Mouse (Mus musculus): ENCODE measurements around the gene Psmb7.

The Psmb7 gene

DNA sequence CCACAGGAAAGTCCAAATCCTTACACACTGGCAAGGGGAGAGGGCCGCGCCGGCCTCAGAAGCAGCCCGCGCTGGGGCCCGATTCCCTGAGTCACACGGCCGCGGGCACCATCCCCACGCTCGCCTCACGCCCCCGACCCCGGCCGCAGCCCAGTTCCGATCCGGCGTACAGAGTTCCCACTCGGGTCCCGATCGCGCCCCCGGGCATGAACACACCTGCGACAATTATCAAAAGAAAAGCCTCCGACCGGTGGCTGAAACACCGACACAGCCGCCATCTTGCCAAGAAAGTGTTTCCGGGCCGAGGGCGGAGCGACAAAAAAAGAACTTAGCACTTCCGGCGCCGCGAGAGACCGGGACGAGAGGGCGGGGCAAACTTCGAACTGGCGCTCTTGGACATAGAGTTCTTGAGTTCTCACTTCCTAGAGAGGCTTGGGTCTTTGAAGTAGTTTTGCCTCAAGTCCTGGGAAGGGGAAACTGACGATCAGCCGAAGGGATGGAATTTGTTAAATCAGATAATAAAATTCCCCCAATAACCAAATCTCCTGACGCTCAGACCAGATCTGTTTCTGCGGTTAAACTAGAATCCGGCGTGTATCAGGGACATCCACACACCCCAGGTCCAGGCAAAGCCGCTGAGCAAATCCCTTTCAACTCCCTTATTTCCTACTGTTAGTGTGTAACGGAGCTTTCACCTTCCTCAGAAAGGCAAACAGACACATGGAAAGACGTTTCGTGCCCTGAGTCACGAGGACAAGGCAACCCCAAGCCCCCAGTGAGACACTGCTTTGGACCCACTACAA is at the start of gene Psmb7:
Gene Psmb7 (minus strand): TSS at position 463 of the 803 bp plus-strand sequence.
- DNase-seq (ENCODE audit: low spot score in 2 of 2) = peak; percentile 87 to 89

DNA sequence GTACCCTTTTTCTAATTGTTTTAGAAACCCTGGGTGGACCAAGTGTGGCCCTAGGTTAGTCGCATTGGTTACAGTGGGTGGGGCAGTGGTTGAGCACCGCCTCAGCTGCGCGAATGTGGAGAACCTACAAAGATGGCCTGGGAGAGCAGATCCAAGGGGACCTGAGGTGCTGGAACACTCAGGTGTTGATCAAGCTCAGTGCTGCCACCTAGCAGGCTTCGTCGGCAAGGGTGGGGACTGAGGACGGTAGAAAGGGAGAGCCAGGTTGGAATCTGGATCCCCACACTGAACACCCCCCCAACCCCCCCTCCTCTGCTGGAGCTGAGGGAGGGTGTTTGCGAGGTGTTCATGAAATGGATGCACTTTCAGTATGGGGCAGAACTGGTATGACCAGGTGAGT is 47.7 kb upstream of the Psmb7 start:
- DNase-seq (ENCODE audit: low spot score in 2 of 2) = peak; percentile 22 to 30

DNA sequence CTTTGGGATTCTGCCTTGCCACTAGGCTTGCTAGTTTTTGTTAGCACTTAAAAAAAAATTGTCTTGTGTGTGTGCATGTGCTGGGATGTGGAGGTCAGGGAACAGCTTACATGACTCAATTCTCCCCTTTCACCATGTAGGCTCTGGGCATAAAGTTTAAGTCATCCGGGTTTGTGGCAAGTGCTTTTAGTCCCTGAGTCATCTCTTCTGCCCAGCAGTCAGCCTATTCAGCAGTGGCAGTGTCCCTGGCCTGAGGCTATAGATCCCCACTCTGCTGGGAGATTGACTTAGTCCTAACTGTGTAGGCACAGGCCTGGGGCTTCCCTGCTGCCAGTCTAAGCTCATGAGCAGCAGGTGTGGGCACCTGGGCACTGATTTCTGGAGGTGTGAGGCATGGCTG is 46.0 kb upstream of the Psmb7 start:
- no peak for DNase-seq (ENCODE audit: low spot score in 2 of 2)

DNA sequence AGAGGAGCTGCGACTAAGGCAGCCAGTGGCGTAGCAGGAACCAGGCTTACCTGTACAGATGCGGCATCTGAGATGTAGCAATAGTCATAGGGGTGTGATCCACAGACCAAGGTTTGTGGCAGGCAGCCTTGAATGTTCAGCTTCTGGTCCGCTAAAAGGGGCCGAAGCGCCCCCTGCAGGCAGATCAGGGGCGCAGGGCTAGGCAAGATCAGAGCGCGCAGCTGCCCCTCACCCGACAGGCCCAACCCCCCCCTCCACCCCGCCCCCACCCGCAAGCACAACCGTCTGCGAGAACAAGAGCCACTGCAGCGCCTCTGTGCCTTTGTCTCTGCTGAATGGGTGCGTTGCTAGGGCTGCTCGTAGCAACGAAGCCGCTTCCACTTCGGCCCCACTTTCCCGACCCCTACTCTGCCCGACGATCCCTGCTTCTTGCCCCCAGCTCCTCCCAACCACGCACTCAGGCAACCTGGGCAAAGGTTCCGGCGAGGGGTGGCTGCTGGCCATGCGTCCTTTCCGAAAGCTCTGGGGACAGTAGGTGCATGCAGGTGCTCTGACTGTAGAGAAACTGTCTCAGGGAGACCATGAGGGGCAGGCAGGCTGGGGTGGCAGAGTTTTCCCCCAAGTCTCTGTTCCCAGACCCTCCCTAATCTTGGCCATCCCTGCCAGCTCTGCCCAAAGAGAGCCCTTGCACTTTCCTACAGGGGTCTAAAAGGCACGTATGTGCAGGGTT is 45.1 kb upstream of the Psmb7 start:
- peak; percentile 37 for DNase-seq (ENCODE audit: low spot score in 2 of 2)

DNA sequence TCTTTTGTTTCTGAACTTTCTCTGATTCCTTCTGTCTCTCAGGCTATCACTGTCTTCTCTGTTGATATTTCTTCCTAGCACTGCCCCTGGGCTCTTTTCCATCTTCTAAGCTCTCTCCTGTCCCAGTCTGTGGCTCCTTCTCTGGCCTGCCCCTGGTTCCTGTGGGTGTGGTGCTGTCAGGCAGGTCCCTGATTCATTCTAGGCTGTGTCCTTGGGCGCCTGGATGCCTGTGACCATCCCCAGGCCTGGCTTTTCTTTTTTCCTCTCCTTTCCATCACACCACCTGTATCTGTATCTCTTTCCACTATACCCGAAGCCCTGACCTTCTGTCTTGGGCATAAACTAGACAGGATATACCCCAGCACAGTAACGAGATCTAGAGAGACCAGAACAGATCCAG is 41.9 kb upstream of the Psmb7 start:
- no peak for DNase-seq (ENCODE audit: low spot score in 2 of 2)

DNA sequence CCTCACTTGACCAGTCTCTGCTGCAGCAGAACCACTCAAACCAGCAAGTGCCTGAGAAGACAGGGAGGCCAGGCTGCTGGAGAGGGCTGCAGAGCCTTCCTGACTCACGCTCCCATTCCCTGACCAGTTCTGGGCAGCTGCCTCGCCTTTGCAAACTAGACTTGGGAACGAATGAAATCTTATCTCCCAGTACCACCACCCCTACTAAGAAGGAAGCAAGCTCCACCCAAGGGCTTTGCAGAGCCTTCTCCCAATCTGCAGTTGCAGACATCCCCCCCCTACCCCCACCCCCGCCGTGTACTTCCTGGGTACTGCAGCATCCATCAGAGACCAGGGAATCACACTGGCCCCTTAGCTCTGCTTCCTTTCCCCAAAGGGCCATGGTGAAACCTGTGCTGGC is 39.2 kb upstream of the Psmb7 start:
- no peak for DNase-seq (ENCODE audit: low spot score in 2 of 2)

DNA sequence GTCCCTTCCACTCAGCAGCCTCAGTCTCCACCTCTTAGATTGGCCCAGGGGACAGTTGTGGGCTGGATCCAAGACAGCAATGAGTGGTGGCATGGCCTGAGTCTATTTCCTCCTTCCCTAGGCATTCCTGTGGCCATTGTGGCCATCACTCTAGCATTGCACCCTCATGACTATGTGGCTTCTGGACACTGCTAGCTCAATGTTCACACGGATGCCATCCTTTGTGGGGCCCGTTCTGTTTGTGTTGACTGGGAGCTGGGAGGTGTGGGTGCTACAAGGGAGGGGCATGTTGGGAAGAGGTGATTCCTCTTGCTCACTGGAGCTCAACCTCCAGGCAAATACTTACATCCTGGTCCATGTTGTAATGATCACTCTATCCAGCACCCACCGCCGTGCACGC is 38.3 kb upstream of the Psmb7 start:
- no peak for DNase-seq (ENCODE audit: low spot score in 2 of 2)

DNA sequence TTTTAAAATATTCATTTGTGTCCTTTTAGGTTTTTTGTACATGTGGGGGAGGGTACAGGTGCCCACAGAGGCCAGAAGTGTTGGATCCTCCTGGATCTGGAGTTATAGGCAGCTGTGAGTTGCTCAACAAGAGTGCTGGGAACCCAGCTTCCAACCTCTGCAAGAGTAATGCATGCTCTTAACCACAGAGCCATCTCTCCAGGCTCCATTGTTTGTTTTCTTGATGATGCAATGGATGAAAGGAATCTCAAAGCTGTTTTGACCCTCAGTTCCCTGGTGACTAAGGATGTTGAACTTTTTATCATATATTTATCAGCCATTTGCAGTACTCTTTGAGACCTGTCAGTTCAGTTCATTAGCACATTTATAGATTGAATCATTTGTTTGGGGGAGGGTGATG is 35.1 kb upstream of the Psmb7 start:
- DNase-seq (ENCODE audit: low spot score in 2 of 2) = no peak

DNA sequence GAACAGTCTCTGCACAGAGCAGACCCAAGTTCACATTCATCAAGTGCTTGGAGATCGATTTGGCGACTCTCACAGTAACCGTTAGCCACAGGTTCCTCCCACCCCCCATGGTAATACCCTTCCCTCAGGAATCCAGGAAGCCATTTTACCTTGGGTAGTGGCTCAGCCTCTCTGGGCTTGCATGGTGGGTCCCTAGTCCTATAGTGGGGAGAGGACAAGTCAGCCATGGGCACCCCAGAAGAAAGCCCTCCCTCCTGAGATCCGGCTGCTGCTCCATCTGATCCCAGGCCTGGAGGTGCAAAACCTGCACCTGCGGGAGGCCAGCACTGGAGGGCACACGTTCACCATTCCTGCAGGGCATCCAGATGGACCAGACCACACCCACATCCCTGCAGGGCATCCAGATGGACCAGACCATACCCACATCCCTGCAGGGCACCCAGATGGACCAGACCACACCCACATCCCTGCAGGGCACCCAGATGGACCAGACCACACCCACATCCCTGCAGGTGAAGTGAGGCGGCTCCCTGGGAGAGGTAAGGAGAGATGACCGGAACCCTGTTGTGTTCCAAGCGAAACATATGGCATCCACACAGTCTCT is 31.6 kb upstream of the Psmb7 start:
- no peak for DNase-seq (ENCODE audit: low spot score in 2 of 2)

DNA sequence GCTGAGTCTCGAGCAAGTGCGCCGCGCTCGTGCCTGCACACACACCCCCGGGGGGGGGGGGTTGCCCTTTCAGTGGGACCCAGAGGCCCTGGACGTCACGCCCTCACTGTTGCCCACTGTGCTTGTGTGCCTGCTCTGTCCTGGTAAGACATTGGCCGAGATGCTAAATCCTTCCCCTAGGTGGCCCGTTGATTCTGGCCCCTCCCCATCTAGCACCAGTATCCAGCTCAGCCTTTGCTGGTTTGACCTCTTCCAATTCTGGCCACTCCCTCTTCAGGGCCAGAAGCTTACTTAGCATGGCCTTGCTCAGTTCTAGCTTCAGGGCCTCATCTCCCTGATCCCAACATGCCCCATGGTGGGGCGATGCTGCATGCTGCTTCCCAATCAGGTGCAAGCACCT is 28.6 kb upstream of the Psmb7 start:
- DNase-seq (ENCODE audit: low spot score in 2 of 2) = no peak

DNA sequence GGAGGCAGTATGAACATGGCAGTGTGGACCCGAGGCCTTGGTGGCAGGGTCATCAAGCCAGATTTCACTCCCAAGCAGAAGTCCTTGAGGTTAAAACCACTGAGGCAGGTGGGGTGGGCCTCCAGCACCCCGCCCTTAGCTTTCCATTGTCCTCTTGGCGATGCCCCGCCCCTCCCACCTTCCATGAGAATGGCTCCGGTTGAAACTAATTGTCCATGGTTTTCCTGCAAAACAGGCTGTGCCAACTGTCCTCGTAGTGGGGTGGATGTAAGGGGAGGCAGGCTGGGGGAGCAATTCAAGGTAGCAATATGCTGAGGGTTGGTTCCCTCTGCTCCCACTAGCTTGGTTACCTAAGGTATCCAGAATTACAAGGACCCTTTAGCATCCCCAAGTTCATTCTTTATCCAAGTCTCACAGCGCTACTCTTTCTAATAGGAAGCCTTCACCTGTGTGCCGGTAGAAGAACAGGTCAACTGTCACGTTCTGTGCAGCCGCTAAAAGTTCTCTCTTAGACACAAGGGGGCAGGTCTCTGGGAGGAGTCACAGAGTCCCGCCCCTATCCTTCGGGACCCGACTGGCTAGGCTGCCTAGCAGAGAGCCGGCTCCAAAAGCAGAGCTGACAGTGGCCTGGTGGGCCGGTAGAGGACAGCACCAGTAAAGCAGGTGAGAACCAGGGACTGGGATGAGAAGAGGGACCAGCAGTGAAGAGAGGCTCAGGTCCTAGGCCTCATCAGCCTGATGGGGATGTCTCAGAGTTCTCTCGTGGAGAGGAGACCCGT is 25.1 kb upstream of the Psmb7 start:
- no peak for DNase-seq (ENCODE audit: low spot score in 2 of 2)

DNA sequence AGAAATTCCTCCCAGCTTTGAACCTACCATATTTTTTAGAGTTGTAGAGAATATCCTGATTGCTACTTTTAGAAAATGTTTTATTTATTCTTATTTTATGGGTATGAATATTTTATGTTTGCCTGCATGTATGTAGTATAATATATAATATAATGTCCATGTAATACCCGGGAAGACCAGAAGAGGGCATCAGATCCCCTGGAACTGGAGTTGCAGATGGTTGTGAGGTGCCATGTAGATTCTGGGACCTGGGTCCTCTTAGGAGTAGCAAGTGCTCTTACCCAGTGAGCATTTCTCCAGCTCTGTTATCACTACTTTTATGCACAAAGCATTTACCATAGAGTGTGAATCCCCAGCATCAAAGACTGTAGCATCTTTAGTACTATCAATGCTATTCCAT is 17.5 kb upstream of the Psmb7 start:
- DNase-seq (ENCODE audit: low spot score in 2 of 2) = no peak

DNA sequence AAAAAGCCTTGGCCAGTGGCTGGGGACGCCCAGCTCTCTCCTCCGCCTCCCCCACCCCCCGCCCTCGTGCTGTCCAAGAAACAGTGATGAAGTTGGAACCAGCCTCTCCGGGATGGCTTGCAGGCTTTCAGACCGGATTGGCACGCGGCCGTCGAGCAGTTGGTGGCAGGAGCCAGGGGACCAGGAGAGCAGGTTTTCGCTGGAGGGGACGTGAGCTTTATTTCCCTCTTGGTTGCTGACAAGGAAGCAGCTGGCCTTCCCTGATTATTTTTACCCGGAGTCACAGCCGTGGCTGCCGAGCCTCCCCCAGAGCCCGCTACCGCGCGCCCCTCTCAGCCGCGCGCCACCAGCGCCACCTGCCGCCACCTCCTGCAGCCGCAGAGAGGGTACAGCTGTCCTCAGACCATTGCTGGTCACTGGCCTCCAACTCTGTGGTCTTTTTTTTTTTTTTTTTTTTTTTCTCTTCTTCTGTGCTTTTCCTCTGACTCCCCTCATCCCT is 14.5 kb upstream of the Psmb7 start:
- peak; percentile 75 to 81 for DNase-seq (ENCODE audit: low spot score in 2 of 2)

DNA sequence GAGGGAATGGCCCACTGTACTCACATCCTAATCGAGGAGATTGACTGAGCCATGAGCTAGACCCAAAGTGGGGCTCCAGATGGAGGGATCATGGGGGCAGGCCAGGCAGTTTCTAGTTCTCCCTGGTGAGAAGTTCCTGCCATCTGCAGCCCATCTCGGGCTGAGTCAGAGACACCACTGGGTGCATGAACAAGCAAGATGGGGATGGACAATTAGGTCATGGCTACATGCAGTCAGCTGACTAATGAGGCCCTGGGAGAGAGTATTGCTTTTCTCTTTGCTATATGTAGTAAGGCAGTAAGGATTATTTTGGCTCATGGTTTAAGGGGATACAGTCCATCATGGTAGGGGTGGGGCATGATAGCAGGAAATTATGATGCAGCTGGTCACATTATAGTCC is 9.8 kb upstream of the Psmb7 start:
- DNase-seq (ENCODE audit: low spot score in 2 of 2) = no peak

DNA sequence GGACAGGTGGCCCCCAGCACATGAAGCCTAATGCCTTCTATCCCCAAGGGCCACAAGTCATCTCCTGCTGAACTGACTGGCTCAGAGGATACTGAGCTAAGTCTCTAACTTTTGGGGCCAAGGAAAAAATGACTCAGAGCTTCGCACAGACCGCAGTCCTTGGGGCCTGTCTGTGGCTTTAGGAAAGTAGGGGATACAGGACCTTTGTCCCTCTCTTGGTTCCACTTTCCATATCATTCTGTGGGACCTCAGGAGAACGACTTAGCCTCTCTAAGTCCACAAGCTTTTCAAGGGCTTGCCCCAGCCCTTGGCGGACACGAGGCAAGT is 9.4 kb upstream of the Psmb7 start:
- no peak for DNase-seq (ENCODE audit: low spot score in 2 of 2)

DNA sequence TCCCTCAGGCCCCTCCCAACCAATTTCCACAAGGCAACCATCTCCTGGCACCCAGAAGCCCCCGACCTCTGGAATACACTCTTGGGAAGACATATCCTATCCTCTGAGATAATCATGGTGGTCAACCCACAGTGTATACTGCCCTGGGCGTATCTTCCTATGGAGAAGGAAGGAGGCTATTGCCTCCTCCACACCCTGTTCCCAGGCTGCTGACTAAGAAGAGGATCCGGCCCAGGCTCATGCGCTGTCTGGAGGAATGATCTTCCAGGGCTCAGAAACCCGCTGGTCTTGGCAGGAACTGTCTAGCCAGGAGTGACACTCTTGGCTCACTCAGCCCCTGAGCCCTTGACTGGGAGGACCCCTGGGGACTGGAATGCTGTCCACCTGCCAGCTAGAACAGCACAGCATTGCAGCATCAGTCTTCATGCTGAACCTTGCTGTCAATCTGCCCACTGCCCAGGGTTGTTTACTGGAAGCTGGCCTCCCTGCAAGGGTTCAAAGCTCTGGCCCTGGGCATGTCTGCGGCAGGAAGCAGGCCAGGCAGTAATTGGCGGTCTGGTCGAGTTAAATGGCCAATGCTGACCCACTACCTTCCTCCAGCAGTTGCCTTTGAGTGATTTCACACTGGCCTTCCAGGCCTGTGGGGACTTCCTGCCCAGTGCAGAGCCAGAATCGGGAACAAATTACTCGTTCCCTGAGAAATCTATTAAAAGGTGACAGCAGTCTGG is 8.8 kb upstream of the Psmb7 start:
- peak in 1 of 2 experiments; percentile 14 for DNase-seq (ENCODE audit: low spot score in 2 of 2)

DNA sequence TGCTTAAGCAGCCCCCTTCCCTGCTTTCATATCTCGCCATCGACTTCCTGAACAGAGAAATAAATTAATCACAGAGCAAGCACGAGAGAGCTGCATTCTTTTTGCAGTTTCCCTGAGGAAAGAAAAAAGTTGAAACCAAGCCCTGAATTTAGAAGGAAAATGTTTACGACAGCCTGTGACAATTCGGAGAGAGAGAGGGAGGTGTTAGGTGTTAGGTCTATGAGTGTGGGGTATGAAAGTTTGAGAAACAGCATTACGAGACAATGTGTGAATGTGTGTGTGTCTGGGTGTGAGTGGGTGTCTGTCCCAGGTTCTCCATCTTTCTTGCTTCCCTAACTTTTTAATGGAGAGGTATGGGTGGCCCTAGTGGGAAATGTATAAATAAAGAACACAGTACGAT is 8.2 kb upstream of the Psmb7 start:
- peak; percentile 11 for DNase-seq (ENCODE audit: low spot score in 2 of 2)

DNA sequence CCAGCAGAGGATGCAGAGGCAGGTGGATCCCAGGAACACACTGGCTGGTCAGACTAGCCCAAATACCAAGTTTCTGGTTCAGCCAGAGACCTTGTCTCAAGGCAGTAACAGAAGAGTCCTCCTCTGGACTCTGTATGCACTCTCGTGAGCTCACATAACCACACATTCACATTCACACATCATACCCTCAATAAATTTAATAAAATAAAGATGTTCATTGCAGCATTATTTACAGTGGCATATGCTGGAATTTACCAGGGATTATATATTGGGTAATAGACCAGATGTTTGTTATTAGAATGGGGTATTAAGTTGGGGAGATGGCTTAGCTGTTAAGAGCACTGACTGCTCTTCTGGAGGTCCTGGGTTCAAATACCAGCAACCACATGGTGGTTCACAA is 6.5 kb upstream of the Psmb7 start:
- DNase-seq (ENCODE audit: low spot score in 2 of 2) = no peak

DNA sequence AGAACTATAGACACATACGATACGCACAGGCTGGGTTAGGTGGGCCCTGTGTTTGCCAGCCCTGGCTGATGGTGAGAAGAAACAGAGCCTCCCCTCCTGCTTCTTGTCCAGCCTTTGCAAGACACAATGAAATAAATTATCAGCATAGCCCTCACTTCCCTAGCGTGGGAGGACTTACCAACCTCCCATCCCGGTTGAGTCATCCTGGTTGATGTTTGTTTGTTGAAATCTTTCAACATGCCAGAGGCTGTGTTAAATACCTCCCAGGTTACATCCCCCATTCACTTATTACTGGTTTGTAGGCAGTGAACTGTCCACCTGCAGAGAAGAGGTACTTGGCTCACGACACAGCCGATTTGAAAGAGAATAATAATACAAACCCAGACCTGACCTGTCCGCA is 3.8 kb upstream of the Psmb7 start:
- DNase-seq (ENCODE audit: low spot score in 2 of 2) = peak in 1 of 2 experiments; percentile 32

DNA sequence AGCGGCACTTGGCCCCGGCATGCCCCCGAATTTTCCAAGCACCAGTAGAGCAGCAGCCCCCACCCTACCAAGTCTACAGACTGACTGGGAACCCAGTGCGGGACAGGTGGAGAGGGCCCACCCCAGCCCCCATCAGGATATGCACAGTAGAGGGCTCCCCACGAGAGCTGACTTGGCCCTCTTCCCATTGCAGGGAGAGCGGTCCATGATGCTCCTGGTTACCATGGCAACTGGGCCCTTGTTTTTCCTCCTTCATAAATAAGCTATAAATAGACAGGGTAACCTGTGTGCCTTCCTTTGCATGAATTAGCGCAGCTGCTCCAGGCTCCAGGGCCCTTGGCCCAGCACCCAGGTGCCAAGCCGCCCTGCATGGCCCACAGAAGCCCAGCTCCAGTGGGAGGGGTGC is 3.3 kb upstream of the Psmb7 start:
- DNase-seq (ENCODE audit: low spot score in 2 of 2) = peak; percentile 64 to 65

DNA sequence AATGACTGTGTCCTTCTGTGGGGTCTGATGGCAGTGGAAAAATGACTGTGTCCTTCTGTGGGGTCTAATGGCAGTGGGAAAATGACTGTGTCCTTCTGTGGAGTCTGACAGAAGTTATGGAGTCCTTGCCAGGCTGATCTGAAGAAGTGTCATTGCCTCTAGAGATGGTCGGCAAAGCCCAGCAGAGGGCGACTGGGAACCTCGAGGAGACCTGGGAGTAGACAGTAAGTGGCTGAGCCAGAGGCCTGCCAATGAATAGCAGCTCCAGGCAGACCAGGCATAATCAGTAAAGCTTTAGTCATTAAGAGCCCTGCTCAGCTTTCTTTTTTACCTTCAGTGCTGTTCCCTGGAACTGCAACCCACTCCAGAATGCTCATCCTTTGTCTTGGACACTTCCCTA is 2.0 kb upstream of the Psmb7 start:
- DNase-seq (ENCODE audit: low spot score in 2 of 2) = peak; percentile 75 to 77

Measured in right cerebral cortex, adult 2 months (tissue).